Mouse (Mus musculus): Measurements from ENCODE around the gene Olfr1009. TPM values are rescaled to one million over a fixed set of nuclear protein-coding genes. Genes with fewer than 3 reads are reported as not detected.
A peak's percentile ranks its signal among the peaks of the same experiment; 100 is the strongest.
"Not testable (repeated sequence)": the region's sequence is repeated elsewhere in the genome, so short reads cannot be mapped to it uniquely, and the experiment has no call there.

Gene Olfr1009
- not detected for total RNA-seq (2021)

DNA sequence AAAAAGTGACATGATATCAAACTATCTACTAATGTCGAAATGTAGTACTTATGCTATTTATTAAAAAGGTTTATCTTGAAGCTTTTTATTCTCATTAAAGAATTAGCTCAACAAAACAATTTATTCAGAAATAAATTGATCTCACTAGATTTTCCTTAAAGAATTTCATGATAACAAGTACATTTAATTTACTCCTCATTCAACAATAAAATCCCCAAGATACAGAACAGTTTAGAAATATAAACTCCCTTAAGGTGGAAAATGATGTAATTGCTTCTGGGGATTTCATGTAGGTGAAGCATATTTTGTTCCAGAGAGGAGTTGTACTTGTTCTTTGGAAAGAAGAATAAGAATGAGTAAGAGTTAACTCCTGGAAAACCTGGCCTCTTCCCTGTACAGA, at the start of gene Olfr1009:
Gene Olfr1009, plus strand, starts transcription at position 301 of the 400 bp plus-strand sequence.
- no peak for DNase-seq

DNA sequence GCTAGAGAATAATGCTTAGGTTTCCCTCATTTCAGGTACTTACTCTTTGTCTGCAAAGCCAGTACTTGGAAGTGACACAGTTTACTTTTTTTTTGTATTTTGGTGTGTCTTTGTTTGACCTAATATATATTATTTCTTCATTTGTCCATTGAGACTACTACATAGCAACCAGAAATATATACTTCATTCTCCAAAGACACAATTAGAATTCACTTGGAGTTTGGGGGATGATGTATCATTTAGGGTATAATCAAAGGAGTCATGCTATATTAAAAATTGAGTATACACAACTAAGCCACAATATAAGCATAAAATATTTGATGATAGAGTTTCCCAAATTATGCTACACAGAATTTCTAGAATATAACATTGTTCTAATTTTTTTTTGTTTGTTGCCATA, 36.6 kb upstream of the Olfr1009 start, which contains the start of gene Olfr1006:
Gene Olfr1006, minus strand, starts transcription at position 101 of the 400 bp plus-strand sequence.
- no peak for DNase-seq

DNA sequence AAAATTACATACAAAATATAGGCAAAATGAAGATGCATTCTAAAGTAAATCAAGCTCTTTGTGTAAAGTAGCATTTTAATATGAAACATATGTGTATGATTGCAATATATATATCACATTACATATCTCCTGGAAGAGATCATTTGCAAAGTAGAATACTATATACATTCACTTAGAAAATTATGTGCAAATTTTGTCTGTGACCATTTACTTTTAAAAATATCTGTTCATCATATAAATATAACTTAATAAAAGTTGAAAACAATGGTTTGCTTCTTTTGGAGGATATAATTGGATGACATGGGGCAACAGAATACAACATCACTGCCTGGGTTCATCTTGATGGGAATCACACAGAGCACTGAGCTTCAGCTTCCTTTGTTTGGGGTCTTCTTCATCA, 26.1 kb upstream of the Olfr1009 start, which contains the start of gene Olfr1008:
Gene Olfr1008, plus strand, starts transcription at position 301 of the 400 bp plus-strand sequence.
- DNase-seq, result no peak

DNA sequence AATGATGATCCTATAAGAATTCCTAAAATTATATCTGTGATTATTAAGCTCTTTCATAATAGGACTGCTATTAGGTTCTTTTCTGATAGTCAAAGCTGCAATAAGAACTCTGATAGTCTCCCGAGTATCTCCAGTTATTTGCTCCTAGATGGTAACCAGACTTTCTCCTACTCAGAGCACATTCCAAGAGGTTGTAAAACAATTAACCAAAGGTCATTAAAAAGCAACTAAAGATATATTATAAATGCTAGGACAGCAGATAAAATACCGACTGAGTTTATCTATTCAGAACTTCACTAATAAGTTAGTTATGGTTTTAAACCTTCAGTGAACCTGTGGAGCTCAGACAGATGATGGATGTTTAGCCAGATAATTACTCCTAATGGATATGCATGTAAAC, 4.5 kb upstream of the Olfr1009 start:
- DNase-seq, result not testable (repeated sequence)

DNA sequence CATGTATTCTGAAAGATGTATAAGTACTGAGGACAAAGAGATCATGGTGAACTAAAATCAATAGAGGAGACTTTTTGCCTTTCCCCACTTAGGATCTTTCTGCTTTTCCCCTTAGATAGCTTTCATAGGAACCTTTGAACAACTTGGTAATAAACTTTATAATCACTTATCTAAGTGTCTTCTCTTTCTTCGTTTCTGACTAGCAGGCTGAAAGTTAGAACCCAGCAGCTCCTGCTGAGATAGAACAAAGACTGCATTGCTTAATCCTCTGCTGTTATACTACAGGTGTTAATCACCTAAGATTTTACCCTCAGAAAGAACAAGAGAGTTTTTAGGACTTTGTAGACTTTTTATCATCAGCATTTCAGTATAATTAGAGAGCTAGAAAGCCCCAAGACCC, 4.1 kb upstream of the Olfr1009 start:
- no peak for DNase-seq

DNA sequence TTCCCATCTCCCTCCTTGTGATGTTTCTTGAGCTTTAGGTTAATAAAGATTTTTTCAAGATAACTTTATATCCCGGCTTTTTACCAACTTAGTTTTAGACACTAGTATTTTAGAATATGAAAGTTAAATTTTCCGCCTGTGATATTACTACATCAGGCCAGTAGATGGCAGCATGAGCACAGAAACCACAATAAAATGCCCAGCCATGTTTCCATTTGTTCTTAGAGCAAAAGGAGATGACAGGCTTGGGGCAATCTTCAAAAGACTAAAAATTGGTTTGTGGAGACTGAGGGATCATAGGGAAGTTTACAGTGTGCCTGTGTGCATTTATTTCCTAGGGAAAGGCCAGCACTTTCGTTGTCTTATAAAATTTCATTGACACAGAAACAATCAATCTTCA, 10.6 kb downstream of the Olfr1009 start:
- DNase-seq, result peak; percentile 23

DNA sequence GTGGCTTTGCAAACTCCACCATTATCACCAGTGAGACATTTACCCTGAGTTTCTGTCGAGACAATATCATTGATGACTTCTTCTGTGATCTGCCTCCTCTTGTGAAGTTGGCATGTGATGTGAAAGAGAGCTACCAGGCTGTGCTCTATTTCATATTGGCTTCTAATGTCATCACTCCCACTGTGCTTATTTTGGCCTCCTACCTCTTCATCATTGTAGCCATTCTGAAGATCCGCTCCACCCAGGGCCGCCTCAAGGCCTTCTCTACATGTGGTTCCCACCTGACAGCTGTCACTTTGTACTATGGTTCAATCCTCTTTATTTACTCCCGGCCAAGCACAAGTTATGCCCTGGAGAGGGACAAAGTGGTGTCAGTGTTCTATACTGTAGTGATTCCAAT, 38.6 kb downstream of the Olfr1009 start:
- no peak for DNase-seq

DNA sequence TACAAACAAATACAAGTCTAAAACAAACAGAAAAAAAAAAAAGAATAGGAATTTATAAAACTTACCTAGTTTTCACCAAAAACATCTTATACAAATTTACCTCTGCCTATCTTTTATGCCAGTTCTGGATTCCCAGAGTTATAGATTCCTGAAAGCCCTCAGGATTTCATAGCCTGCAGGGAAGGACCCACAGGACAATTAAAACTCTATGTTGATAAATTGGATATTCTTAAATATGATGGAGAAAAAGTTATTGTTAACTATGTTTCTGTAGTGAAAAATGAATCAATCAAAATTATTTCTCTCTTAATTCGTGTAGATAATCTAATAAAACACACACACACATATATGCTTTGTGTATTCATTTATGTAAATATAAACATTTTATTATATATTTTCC, 47.4 kb downstream of the Olfr1009 start, which contains the start of gene Olfr1012:
Gene Olfr1012, minus strand, starts transcription at position 101 of the 400 bp plus-strand sequence.
- DNase-seq, result no peak

DNA sequence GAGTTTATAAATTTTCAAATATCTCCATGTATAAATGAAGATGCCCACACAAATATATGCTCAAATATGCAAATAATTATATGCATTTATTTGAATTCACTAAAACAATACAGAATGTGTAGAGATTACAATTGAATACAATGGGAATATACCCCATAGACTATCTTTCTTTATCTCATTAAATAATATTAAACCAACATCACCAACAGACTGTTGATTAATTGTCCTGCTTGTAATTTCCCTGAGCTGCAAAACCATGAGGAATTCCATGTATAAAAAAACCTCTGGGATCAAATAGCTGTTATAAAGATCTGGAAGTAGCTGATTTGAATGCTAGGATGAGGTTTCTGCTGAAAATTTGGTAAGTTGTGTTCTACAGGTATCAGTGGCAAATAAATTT, 51.6 kb downstream of the Olfr1009 start, which contains the start of gene Olfr1013:
Gene Olfr1013, plus strand, starts transcription at position 301 of the 400 bp plus-strand sequence.
- no peak for DNase-seq

DNA sequence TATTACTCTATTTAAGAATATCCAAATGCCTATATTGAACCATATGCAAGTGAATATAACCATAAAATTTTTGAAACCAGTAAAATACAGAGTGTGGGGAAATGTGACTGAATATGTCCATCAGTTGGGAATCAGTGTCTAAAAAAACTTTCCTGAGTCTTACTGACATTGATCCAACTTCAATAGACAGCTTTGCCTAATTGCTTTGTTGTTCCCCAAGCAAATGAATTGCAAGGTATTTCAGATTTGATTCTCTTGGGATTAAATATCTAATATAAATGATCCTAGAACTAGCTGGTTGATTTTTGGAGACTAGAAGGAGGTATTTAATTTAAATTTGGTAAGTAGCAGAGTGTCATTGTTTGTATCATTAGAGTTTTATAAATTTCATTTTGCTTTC, 57.2 kb downstream of the Olfr1009 start, which contains the start of gene Olfr1014:
Gene Olfr1014, plus strand, starts transcription at position 301 of the 400 bp plus-strand sequence.
- DNase-seq, result no peak

Other genes with a start within 250 kb of the Olfr1009 start
- not detected for gene 4833423E24Rik, start 196.4 kb upstream of the Olfr1009 start, total RNA-seq (2021)
- not detected for gene Olfr996, start 136.2 kb upstream of the Olfr1009 start, total RNA-seq (2021)
- gene Olfr998, start 126.5 kb upstream of the Olfr1009 start, total RNA-seq (2021), result not detected
- not detected for gene Olfr1000, start 103.5 kb upstream of the Olfr1009 start, total RNA-seq (2021)
- not detected for gene Olfr1002, start 64.7 kb upstream of the Olfr1009 start, total RNA-seq (2021)
- not detected for gene Olfr154, start 51.0 kb upstream of the Olfr1009 start, total RNA-seq (2021)
- not detected for gene Olfr1006, start 36.7 kb upstream of the Olfr1009 start, total RNA-seq (2021)
- gene Olfr1008, start 26.0 kb upstream of the Olfr1009 start, total RNA-seq (2021), result not detected
- not detected for gene Olfr1012, start 47.3 kb downstream of the Olfr1009 start, total RNA-seq (2021)
- not detected for gene Olfr1013, start 51.7 kb downstream of the Olfr1009 start, total RNA-seq (2021)
- not detected for gene Olfr1014, start 57.3 kb downstream of the Olfr1009 start, total RNA-seq (2021)
- gene Olfr1015, start 66.6 kb downstream of the Olfr1009 start, total RNA-seq (2021), result not detected
- gene Olfr1016, start 87.1 kb downstream of the Olfr1009 start, total RNA-seq (2021), result not detected
- not detected for gene Olfr1018, start 103.1 kb downstream of the Olfr1009 start, total RNA-seq (2021)
- not detected for gene Olfr1019, start 130.1 kb downstream of the Olfr1009 start, total RNA-seq (2021)
- not detected for gene Olfr1020, start 131.6 kb downstream of the Olfr1009 start, total RNA-seq (2021)
- not detected for gene Olfr1022, start 153.2 kb downstream of the Olfr1009 start, total RNA-seq (2021)
- gene Olfr1023, start 170.2 kb downstream of the Olfr1009 start, total RNA-seq (2021), result not detected
- gene Olfr1024, start 189.6 kb downstream of the Olfr1009 start, total RNA-seq (2021), result not detected
- gene Olfr1025-ps1, start 199.8 kb downstream of the Olfr1009 start, total RNA-seq (2021), result not detected
- not detected for gene Olfr1026, start 206.1 kb downstream of the Olfr1009 start, total RNA-seq (2021)
- not detected for gene Olfr1028, start 235.0 kb downstream of the Olfr1009 start, total RNA-seq (2021)